Mouse (Mus musculus) lung, adult 10 weeks (tissue): Measurements from ENCODE around the gene Znrf2. TPM values are rescaled to one million over a fixed set of nuclear protein-coding genes. Genes with fewer than 3 reads are reported as not detected.

Experiments
- polyA plus RNA-seq: library from polyadenylated mRNA; stranded (reverse); fragments of 350-450 nt; fragmentation: Illumina TruSeq; extraction: RNeasy Lipid Tissue Mini Kit (QIAGEN cat#74804); gene quantifications from one replicate; pipeline ENCODE4 v1.2.3, GENCODE M21; 2014; ENCODE audit warnings: low read depth, low replicate concordance; ENCODE audit not compliant: insufficient read depth

Znrf2 gene
- polyA plus RNA-seq = 12.3 TPM

GRCm38 (mm10) chr6:54816388-54817065 is at the start of gene Znrf2:
Znrf2 (plus strand) TSS chr6:54816916.

Other genes starting within 250 kb of the Znrf2 start
- gene Plekha8, start 221.8 kb upstream of the Znrf2 start, polyA plus RNA-seq = 2.8 TPM
- 10.0 TPM for gene Fkbp14, start 219.6 kb upstream of the Znrf2 start, polyA plus RNA-seq
- gene Mturn, start 135.3 kb upstream of the Znrf2 start, polyA plus RNA-seq = 12.4 TPM
- gene Nod1, start 155.7 kb downstream of the Znrf2 start, polyA plus RNA-seq = 16.4 TPM
- gene Ggct, start 176.0 kb downstream of the Znrf2 start, polyA plus RNA-seq = 9.5 TPM
- gene Gars, start 221.1 kb downstream of the Znrf2 start, polyA plus RNA-seq = 36.5 TPM